Mouse (Mus musculus): ENCODE results near the gene Apopt1.

The Apopt1 gene

GRCm38 (mm10) chr12:111746091-111746490 is 33.0 kb downstream of the Apopt1 start:
- DNase-seq (ENCODE audit: low spot score in 2 of 2): peak; percentile 40 to 44

DNA sequence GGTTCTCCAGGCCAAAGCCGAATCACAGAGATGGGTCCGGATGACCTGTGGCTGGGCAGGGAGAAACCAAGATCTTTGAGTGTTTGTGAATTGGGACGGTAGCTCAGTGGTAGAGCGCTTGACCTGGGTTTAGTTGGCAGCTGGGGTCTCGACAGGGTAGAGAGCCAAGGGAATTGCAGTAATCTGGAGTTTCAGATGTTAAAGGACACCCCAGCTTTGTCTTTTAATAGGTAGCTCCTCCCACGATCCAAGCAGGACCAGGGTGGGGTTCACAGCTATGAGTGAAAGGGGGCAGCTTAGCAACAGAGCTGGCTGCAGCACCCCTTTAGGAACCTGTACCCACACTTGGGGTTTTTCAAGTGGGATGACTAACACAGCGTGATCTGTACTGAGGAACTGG is 34.4 kb downstream of the Apopt1 start:
- no peak for DNase-seq (ENCODE audit: low spot score in 2 of 2)

DNA sequence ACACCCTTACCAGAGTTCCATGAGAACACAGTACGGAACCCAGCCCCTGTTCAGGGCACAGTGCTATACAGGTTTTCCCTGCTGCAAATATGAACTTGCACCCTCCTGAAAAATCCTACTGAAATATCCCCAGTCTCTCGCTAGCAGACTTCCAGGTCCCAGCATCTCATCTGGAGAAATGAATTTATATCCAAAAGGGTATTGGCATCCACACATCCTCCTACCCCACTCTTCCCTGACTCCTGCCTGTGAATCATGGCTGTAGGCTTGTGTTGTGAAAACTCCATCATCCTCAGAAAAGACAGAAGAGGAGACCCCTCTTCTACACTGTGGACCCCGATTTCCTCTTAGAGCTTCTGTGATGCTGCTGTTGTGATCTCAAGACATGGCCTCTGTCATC is 37.7 kb downstream of the Apopt1 start:
- no peak for DNase-seq (ENCODE audit: low spot score in 2 of 2)

DNA sequence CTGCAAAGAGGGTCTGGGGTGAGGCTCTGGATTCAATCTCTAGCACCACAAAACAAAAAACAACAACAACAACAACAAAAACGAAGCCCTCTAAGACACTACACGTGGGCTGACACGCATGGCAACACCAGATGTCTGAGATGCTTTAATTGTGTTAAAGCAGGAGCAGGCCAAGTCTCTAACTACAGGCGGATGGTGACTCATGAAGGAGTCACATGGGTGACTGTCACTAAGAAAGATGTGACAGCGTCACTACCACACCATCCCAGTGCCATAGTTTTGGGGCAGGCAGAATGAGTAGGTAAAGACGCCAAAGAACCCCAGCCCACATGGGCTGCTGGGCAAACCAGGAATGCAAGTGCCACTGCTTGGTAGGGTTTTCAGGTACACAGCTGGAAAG is 39.4 kb downstream of the Apopt1 start:
- no peak for DNase-seq (ENCODE audit: low spot score in 2 of 2)

GRCm38 (mm10) chr12:111753347-111753746 is 40.3 kb downstream of the Apopt1 start:
- DNase-seq (ENCODE audit: low spot score in 2 of 2): no peak

DNA sequence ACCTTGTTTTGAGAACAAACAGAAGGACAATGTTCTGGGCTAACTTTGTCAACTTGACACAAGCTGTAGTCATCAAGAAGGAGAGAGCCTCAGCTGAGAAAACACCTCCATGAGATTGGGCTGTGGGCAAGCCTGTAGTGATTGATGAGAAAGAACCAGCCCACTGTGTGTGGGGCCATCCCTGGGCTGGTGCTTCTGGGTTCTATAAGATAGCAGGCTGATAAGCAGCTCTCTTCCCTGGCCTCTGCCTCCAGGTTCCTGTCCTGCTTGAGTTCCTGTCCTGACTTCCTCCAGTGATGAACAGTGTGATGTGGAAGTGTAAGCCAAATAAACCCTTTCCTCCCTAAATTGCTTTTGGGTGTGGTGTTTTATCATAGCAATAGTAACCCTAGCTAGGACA is 41.6 kb downstream of the Apopt1 start:
- no peak for DNase-seq (ENCODE audit: low spot score in 2 of 2)

- no peak for DNase-seq (ENCODE audit: low spot score in 2 of 2)
Observed at GRCm38 (mm10) chr12:111755231-111755630, 42.2 kb downstream of the Apopt1 start.

DNA sequence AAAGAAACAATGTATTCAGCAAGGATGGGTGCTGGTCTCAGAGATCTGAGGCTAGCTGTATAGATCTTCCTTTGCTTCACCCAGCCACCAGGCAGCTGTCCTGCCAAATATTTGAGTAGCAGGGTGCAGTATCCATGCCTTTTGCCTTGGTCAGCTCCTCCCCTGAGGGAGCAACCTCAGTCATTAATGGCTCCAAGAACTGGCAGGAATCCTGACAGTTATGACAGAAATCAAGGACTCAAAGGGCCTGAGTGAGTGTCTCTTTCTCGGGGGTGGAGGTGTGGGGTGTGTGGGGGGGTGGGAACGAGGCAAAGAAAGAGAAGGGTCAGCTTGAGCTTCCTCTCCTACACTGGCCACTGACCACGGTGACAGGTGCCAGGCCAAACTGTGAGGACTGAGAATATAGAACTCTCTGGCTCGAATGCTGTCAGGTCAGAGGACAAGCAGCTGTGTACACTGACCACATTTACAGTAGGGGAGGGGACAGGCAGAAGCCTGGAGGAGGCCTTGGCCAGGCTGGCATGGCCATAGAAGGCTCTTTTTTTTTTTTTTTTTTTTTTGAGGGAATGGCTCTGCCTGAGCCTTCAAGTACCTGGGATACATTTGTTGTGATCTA is 43.1 kb downstream of the Apopt1 start:
- no peak for DNase-seq (ENCODE audit: low spot score in 2 of 2)

- DNase-seq (ENCODE audit: low spot score in 2 of 2): no peak
Observed at GRCm38 (mm10) chr12:111756698-111757082, 43.6 kb downstream of the Apopt1 start.

GRCm38 (mm10) chr12:111757561-111758325 is 44.7 kb downstream of the Apopt1 start:
- DNase-seq (ENCODE audit: low spot score in 2 of 2): no peak

- DNase-seq (ENCODE audit: low spot score in 2 of 2): peak; percentile 62 to 71
Observed at GRCm38 (mm10) chr12:111758381-111759175, 45.5 kb downstream of the Apopt1 start, which contains the start of gene Klc1. Klc1 (plus strand) TSS chr12:111758849.

DNA sequence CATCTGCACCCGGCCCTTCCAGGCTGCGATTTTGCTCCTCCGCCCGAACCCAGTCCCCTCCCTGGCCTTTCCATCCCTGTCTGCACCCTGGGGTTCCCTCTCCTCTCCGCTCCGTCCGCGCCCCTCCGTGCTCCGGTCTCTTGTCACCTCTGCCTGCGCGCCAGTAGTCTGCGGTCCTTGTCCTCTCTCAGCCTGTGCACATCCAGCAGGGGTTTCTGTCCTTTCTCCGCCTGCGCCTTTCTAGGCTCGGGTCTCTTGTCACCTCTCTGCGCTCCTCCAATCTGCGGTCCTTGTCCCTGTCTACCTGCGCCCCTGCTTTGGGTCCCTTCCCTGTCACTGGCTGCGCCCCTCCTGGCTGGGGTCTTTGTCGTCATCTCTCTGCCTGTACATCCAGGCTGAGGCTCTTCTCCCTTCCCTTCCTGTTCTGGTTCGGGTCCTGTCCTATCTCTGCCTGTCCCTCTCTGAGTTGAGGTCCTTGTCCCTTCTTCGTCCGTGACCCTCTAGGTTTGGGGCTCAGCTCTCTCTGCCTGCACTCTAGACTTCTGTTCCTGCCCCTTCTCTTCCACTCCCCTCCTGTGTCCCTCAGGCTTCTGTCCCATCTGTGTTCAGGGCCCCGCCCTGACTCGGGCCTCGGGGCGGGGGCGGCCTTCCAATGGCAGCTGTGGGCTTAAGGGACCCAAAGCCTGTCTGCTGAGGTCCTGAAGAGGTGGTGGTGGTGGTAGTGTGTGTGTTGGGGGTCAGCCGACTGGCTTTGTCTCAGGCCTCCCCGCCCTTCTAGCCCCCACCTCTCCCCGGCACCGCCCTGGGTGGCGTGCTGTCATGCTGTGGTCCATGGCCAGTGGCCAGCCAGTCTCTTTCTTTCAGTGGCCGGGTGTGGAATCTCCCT is 46.4 kb downstream of the Apopt1 start:
- peak in 1 of 2 experiments; percentile 26 for DNase-seq (ENCODE audit: low spot score in 2 of 2)

DNA sequence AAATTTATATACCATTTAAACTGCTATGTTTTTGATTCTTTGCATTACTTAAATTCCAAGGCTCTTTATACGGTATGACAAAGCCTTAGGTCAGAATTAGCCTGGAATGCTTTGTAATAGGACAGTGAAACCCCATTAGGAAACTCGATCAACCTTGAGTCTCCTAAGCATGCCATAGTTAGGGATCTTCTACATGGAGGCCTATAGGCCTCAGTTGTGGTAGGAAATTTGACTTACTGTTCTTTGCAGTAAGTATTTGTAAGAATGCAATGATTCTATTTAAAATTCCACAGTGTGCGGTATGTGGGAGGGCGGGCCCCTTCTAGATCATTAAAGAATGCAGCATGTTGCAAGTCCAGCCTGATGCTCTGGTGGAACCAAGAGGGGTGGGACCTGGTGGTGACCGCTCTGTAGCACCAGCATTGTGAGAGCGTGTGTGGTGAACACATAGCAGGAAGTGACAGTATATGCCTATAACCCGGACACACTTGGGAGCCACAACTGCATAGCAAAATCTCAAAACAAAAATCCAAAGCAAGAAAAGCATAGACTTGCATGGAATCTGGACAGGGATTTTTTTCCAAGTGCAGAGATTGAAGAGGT is 47.3 kb downstream of the Apopt1 start:
- no peak for DNase-seq (ENCODE audit: low spot score in 2 of 2)

DNA sequence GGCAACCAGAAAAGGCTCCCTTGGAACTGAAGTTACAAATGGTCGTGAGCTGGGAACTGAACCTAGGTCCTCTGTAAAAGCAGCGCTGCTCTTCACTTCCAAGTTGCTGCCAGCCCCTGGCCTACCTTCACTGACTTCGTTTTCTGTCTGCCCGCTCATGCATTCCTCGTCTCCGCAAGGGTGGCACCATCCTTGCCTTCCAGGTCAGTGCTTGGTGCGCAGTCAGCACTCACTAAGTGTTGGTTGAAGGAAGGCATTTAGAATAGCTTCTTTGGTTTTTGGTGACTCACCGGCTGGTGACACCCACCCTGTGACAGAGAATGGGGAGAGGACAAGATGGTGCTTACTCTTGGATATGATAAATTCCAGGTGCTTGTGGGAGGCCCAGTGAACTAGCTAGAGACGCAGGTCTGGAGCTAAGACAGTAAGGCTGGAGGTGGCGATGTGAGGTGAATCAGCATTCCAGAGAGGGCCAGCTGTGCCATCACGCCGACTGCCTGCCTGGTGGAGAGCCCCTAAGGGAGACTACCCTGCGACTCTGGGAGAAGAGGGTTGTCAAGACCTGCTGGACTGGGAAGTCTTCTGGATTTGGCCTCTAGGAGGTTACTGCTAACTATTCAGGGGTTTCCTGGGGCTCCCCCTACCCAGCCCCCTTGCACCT is 49.7 kb downstream of the Apopt1 start:
- DNase-seq (ENCODE audit: low spot score in 2 of 2): no peak

- DNase-seq (ENCODE audit: low spot score in 2 of 2): no peak
Observed at GRCm38 (mm10) chr12:111766313-111767236, 53.5 kb downstream of the Apopt1 start.

GRCm38 (mm10) chr12:111768322-111768928 is 55.4 kb downstream of the Apopt1 start:
- no peak for DNase-seq (ENCODE audit: low spot score in 2 of 2)

- no peak for DNase-seq (ENCODE audit: low spot score in 2 of 2)
Observed at GRCm38 (mm10) chr12:111769306-111769705, 56.2 kb downstream of the Apopt1 start.

GRCm38 (mm10) chr12:111769816-111770577 is 56.9 kb downstream of the Apopt1 start:
- no peak for DNase-seq (ENCODE audit: low spot score in 2 of 2)
